Mouse (Mus musculus): ENCODE measurements at regions not wholly inside any gene's neighbourhood (a gene's known extent, or its start where the extent isn't known, plus 50 kb on each side); places are given as distances from the start of the nearest gene placed in this dataset.

GRCm38 (mm10) chr2:74973386-74973785 is 147.8 kb downstream of the Mtx2 start:
- TF ChIP-seq EP300 (optimal IDR thresholded peaks at IDR 0.05) (no peak), CTCF (IDR thresholded peaks at IDR 0.05; ENCODE audit: low read depth) (no peak)

Data from stomach, postnatal 0 days (tissue).